25 mouse cellular contexts compared by ENCODE assay signal in the genomic region with DNA sequence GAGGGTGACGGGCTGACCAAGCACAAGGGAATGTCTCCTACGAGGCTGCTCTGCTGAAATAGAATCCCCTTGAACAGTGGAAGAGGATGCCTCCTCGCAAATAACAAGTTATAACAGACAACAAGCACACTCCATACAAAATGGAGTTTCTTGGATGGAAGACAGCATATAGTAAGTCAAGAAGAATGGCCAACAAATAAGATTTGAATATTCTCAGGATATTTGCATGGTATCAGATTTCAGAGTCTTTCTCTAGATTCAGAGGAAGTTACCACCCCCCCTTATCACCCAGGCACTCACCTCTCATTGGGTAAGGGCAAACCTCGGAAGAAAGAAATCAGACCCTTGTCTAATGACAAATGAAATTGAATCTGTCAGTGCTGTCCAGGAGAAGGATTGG. TPM values are rescaled to one million over a fixed set of nuclear protein-coding genes. Genes with fewer than 3 reads are reported as not detected.
A peak's percentile ranks its signal among the peaks of the same experiment; 100 is the strongest.
DNase-seq lines count a peak whose midpoint lies in the region; TF ChIP-seq lines count a peak whose summit lies in the region.
"Had no signal": no experiment of that assay in that cellular context is flagged by ENCODE, and none has a peak within 500 bp of the region (broad histone marks: within the 10 kb centered on the region; RNA-seq: fewer than 3 reads in every experiment).

Otol1 (plus strand) TSS at position 301 of the 400 bp plus-strand sequence.

- H3K79me2 ChIP-seq in CH12.LX (replicated peaks; ENCODE audit: control insufficient read depth, extremely low read depth, insufficient read depth, poor library complexity, severe bottlenecking) = no peaks in the 10 kb centered on the region

- no peak for TF ChIP-seq POLR2A in CH12.LX (IDR thresholded peaks at IDR 0.05; ENCODE audit: low read depth, low read length)

- no peak for TF ChIP-seq EP300 in CH12.LX (IDR thresholded peaks at IDR 0.05; ENCODE audit: low read length)

- H3K9ac ChIP-seq in CH12.LX (ENCODE audit: insufficient read depth, low read depth) = peak within 1 kb of the TSS; percentile 9; the same call in 1 of the 2 replicates

- peak within 1 kb of the TSS in 2 of 3 experiments; percentile 8 to 32 for H3K4me3 ChIP-seq in CH12.LX (replicated peaks in 1 of 3; ENCODE audit: low read depth in 2 of 3, low read length in 2 of 3, poor library complexity in 1 of 3)

- no peaks in the 10 kb centered on the region for H3K9me3 ChIP-seq in CH12.LX (replicated peaks; ENCODE audit: low read length)

- dilution Hi-C loops in CH12.LX (cut with MboI; ENCODE audit: extremely low pct_ligation_motif_present, extremely low pct_unique_long_range_greater_than_20kb, low sequenced_read_pairs) = no loop called here

- no peak for TF ChIP-seq RAD21 in CH12.LX (IDR thresholded peaks at IDR 0.05; ENCODE audit: low read depth, low read length)

- peak within 1 kb of the TSS; percentile 54 for H3K4me2 ChIP-seq in CH12.LX (ENCODE audit: insufficient read depth, low read depth, poor library complexity, severe bottlenecking)

- no peak for TF ChIP-seq CTCF in CH12.LX (conservative IDR thresholded peaks at IDR 0.05 in 1 of 2, IDR thresholded peaks at IDR 0.05 in 1 of 2; ENCODE audit: low read depth in 2 of 2, low read length in 2 of 2)

- no peaks in the 10 kb centered on the region for H3K27me3 ChIP-seq in CH12.LX (replicated peaks)

- H3K36me3 ChIP-seq in CH12.LX (replicated peaks in 1 of 2; ENCODE audit: control insufficient read depth in 1 of 2, insufficient read depth in 1 of 2, low read length in 1 of 2) = no peaks in the 10 kb centered on the region
- H3K36me3 ChIP-seq: G1E had no signal

- peak; percentile 35 for DNase-seq in 416B (ENCODE audit: low read depth)
- peak; percentile 5 for DNase-seq in CH12.LX (ENCODE audit: extremely low read depth)
- no peak for DNase-seq in layer of hippocampus, postnatal 10 days (ENCODE audit: low spot score in 2 of 2)
- DNase-seq in layer of hippocampus, postnatal 25 days (ENCODE audit: extremely low spot score in 1 of 2, low spot score in 1 of 2) = no peak
- DNase-seq: adrenal gland, adult 2 months; adrenal gland, adult 8-10 months; adrenal gland, postnatal 10 days; adrenal gland, postnatal 14 days; adrenal gland, postnatal 25 days; adrenal gland, postnatal 36 days; B cell, adult 2 months; cerebellum, adult 11 months; cerebellum, adult 11-12 months; cerebellum, adult 18-20 months; cerebellum, adult 2 months; cerebellum, adult 8-10 months had no signal

- in situ Hi-C loops in CH12.LX (cut with MboI; ENCODE audit: low pct_ligation_motif_present, low pct_unique_long_range_greater_than_20kb, low sequenced_read_pairs) = no loop called here

- H3K27ac ChIP-seq in CH12.LX (ENCODE audit: insufficient read depth, low read depth) = no peak within 1 kb of the TSS

- H3K4me1 ChIP-seq in CH12.LX (ENCODE audit: control insufficient read depth in 1 of 2, insufficient read depth in 2 of 2) = peaks cover 1 to 6% of the 10 kb centered on the region in 2 experiments; a peak in 3 of 4 replicates

TF ChIP-seq in CH12.LX, 34 proteins besides CTCF, POLR2A, EP300 and RAD21:
- no peak for TF ChIP-seq ZKSCAN1 (IDR thresholded peaks at IDR 0.05; ENCODE audit: borderline replicate concordance, low read depth, low read length)
- no peak for TF ChIP-seq HCFC1 (IDR thresholded peaks at IDR 0.05; ENCODE audit: low read depth, low read length)
- no peak for TF ChIP-seq KAT2A (IDR thresholded peaks at IDR 0.05; ENCODE audit: insufficient replicate concordance, low read length)
- no peak for TF ChIP-seq IRF4 (IDR thresholded peaks at IDR 0.05; ENCODE audit: low read depth, low read length)
- no peak for TF ChIP-seq MXI1 (IDR thresholded peaks at IDR 0.05; ENCODE audit: low read depth, low read length)
- no peak for TF ChIP-seq CHD2 (IDR thresholded peaks at IDR 0.05; ENCODE audit: low read length)
- no peak for TF ChIP-seq MAFK (IDR thresholded peaks at IDR 0.05; ENCODE audit: insufficient replicate concordance, low read length)
- no peak for TF ChIP-seq MAZ (IDR thresholded peaks at IDR 0.05; ENCODE audit: low read depth, low read length)
- TF ChIP-seq TCF12 (IDR thresholded peaks at IDR 0.05; ENCODE audit: low read depth, low read length) = no peak
- TF ChIP-seq PAX5 (IDR thresholded peaks at IDR 0.05; ENCODE audit: low read length) = no peak
- no peak for TF ChIP-seq USF1 (IDR thresholded peaks at IDR 0.05; ENCODE audit: low read depth, low read length)
- TF ChIP-seq ZMIZ1 (IDR thresholded peaks at IDR 0.05; ENCODE audit: low read depth, low read length) = no peak
- no peak for TF ChIP-seq ZC3H11A (IDR thresholded peaks at IDR 0.05; ENCODE audit: low read depth, low read length)
TF ChIP-seq in CH12.LX: peak in this region for 0.

RNA-seq across cellular contexts. Expression of gene Otol1, which starts in this region (rescaled TPM):
- total RNA-seq in CH12.LX (2012; rRNA removed) = 0.08 TPM in 1 of 2 replicates, not detected in the other
- not detected in 2 replicates for total RNA-seq in CH12.LX (2014; rRNA removed)
- not detected in 2 replicates for polyA plus RNA-seq in CH12.LX (2012; ENCODE audit: insufficient read length, low read depth)
- not detected for total RNA-seq in layer of hippocampus, postnatal 10 days (2021)
- total RNA-seq in layer of hippocampus, postnatal 25 days (2021) = not detected
- total RNA-seq: adrenal gland, adult 18-20 months; adrenal gland, adult 2 months; adrenal gland, adult 8-10 months; adrenal gland, postnatal 10 days; adrenal gland, postnatal 14 days; adrenal gland, postnatal 25 days; adrenal gland, postnatal 36 days; adrenal gland, postnatal 4 days; MEL had no signal
- polyA plus RNA-seq: activated CD4-positive, CD25-positive, alpha-beta regulatory T cell, adult 4 months; adrenal gland, adult 2 months; brain, embryonic 14.5 days; C2C12; CD4-positive, CD25-positive, alpha-beta regulatory T cell, adult 4 months; cerebellum, adult 2 months; G1E; Patski had no signal

Comparison
In these comparisons a context has a peak if more than half of its experiments do, and no peak if none do; other contexts are left out.
1. Peak in DNase-seq, H3K4me3 ChIP-seq, H3K9ac ChIP-seq and H3K4me2 ChIP-seq in CH12.LX; RNA of the gene not detected or under 1 TPM.